Mouse (Mus musculus): ENCODE measurements around the gene Cracr2b.

The Cracr2b gene

GRCm38 (mm10) chr7:141469901-141470636 is 9.2 kb downstream of the Cracr2b start:
- DNase-seq (ENCODE audit: low spot score in 2 of 2), result no peak

GRCm38 (mm10) chr7:141470637-141470944 is 9.7 kb downstream of the Cracr2b start:
- no peak for DNase-seq (ENCODE audit: low spot score in 2 of 2)

GRCm38 (mm10) chr7:141471236-141471635 is 10.3 kb downstream of the Cracr2b start:
- no peak for DNase-seq (ENCODE audit: low spot score in 2 of 2)

GRCm38 (mm10) chr7:141472226-141472625 is 11.3 kb downstream of the Cracr2b start:
- DNase-seq (ENCODE audit: low spot score in 2 of 2), result no peak

DNA sequence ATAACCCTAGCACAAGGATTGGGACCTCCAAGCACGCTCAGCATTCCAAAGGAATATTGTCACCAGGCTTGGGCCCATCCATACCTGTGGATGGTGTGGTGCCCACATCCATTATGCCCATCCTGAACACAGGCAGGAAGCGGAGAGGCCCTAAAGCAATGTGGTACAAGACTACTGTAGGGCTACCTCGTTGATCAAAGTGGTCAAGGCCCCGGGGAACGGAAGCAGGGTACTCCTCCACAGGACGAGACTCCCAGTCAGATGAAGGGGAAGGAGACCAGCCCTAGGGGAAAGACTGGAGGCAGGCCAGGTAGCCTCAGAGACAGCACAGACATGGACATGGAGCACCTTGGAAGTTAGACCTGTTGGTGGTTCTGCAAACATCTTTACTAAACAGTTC is 11.9 kb downstream of the Cracr2b start:
- DNase-seq (ENCODE audit: low spot score in 2 of 2), result no peak

DNA sequence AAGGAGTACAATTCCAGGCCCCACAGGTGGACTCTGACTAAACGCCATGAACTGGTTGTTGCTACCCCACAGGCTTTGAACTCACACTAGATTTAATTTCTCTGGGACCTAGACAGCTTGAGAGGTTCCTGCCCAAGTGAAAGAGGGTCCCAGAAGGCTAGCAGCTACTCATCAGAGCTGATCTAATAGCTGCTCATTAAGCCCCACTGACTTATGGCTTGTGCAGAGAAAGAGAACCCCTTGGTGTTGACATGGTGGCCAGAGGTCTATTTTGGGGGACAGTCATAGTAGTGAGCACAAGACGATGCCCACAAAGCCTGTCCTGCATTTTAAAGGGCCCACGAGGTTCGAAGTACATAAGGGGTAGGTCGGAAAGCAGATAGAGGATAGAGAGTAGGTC is 13.3 kb downstream of the Cracr2b start:
- DNase-seq (ENCODE audit: low spot score in 2 of 2), result no peak

DNA sequence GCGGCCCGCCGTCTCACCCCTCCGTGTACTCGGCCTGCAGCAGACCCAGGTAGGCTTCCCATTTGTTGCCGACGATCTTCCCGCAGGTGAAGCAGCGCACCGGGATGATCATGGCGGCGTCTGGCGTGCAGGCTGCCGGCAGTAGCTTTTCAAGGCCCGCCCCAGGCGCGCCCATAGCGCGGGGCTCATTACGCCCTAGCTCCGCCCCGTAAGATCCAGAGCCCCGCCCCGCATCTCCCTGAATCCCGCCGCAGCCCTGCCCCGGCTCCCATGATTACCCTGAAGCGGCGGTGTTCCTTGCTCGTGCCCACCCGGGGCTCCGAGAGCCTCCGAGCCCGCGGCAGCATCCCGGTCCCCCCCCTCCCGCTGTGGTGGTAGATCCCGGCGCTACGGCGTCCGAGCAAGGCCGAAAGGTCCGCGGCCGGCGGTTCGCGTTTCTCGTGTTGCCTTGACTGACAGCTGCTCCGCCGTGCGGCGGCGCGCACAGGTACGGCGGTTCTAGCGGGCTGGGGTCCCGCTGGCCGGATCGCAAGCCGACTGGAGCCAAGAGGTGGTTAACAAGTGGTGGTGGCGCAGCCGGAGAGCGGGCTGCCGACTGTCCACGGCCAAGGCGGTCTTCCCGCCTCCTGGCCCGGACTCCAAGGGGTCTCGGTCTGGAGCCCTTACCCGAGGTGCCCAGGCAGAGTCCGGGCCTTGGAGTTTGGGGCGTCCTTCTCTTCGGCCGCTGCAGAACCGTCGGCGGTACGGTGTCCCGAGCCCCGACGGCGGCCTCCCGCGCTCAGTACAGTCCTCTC is 14.3 kb downstream of the Cracr2b start, which contains the start of the genes Polr2l and Tspan4:
Gene Polr2l, minus strand, starts transcription at position 122 of the 794 bp plus-strand sequence.
Gene Tspan4, plus strand, starts transcription at position 230 of the 794 bp plus-strand sequence.
- peak; percentile 72 to 78 for DNase-seq (ENCODE audit: low spot score in 2 of 2)

- no peak for DNase-seq (ENCODE audit: low spot score in 2 of 2)
These were observed 14.9 kb downstream of the Cracr2b start for GRCm38 (mm10) chr7:141475805-141476158.

DNA sequence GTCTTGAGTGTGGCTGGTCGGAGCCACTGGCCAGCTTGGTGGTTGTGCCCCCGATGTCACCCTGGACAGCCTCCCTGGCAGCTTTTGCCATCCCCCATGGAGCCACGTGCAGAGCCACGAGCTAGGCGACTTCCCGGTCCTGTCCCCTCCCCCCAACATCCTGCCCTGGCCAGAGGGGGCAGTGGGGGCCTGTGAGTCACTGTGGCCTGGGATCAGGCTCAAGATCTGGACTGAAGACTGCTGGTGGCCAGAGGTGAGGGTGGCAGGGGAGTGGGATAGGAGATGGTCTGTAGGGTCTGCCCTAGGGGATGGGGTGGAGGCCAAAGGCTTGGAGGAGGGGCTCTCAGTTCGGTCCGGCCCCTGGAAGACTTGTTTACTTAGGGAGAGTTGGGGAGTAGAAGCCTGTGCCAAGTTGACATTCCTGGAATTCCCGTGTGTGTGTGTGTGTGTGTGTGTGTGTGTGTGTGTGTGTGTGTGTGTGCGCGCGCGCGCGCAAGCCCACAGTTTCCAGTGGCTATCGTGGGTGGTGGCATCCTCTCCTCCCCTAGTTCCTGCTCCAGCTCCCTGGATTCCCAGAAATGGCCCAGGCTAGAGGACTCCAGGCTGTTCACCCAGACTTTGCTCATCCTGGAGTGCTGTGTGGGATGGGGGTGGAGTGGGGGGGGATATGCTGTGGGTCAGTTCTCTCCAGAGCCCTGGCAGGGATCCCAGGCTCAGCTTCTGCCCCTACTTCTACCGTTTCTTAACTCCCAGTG is 15.5 kb downstream of the Cracr2b start:
- DNase-seq (ENCODE audit: low spot score in 2 of 2), result no peak

DNA sequence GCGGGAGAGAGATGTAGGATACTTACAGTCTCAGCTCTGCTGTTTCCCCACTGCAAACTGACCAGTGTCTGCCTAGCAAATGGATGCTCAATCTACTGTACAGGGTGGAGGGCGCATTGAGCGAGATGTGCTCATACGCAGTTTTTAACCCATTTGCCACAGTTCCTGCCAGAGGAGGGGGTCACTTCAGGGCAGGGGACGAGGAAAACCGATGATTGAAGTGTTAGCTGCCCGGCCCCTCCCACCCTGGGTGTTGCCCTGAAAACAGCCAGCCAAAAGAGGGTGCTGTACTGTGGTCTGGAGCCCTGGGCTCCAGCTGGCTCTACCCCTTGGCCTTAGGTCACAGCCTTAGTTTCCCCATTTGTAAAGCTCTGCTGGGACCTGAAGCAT is 16.1 kb downstream of the Cracr2b start:
- DNase-seq (ENCODE audit: low spot score in 2 of 2), result no peak

GRCm38 (mm10) chr7:141477578-141478269 is 16.8 kb downstream of the Cracr2b start:
- DNase-seq (ENCODE audit: low spot score in 2 of 2), result no peak

GRCm38 (mm10) chr7:141478270-141478748 is 17.4 kb downstream of the Cracr2b start:
- DNase-seq (ENCODE audit: low spot score in 2 of 2), result no peak

GRCm38 (mm10) chr7:141480842-141481497 is 20.1 kb downstream of the Cracr2b start:
- DNase-seq (ENCODE audit: low spot score in 2 of 2), result peak in 1 of 2 experiments; percentile 57

GRCm38 (mm10) chr7:141481498-141482401 is 20.9 kb downstream of the Cracr2b start:
- no peak for DNase-seq (ENCODE audit: low spot score in 2 of 2)

GRCm38 (mm10) chr7:141482531-141483024 is 21.7 kb downstream of the Cracr2b start:
- DNase-seq (ENCODE audit: low spot score in 2 of 2), result no peak

DNA sequence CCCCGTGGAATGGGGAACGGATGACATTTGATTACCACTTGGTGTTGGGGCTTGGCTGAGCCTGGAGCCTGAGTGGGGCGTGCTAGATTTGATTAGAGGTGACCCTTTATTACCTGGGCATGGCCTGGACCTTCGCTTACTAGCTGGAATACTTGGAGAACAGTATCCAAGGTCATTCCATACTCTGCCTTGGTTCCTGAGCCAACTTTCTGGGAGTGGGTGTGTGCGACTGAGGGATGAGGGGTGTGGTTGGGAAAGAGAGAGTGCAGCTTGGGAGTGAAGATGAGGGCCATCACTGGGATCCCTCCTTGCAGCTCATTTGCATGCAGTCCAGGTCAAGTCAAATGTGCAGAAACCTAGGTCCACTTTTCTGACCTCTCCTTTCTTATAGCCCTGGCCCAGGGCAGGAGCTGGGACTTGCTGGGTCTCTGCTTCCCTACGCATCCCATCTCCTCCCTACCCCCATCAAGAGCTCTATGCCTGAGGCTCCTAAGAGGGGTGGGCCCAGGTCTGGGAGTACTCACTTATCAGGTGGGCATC is 22.3 kb downstream of the Cracr2b start:
- no peak for DNase-seq (ENCODE audit: low spot score in 2 of 2)

DNA sequence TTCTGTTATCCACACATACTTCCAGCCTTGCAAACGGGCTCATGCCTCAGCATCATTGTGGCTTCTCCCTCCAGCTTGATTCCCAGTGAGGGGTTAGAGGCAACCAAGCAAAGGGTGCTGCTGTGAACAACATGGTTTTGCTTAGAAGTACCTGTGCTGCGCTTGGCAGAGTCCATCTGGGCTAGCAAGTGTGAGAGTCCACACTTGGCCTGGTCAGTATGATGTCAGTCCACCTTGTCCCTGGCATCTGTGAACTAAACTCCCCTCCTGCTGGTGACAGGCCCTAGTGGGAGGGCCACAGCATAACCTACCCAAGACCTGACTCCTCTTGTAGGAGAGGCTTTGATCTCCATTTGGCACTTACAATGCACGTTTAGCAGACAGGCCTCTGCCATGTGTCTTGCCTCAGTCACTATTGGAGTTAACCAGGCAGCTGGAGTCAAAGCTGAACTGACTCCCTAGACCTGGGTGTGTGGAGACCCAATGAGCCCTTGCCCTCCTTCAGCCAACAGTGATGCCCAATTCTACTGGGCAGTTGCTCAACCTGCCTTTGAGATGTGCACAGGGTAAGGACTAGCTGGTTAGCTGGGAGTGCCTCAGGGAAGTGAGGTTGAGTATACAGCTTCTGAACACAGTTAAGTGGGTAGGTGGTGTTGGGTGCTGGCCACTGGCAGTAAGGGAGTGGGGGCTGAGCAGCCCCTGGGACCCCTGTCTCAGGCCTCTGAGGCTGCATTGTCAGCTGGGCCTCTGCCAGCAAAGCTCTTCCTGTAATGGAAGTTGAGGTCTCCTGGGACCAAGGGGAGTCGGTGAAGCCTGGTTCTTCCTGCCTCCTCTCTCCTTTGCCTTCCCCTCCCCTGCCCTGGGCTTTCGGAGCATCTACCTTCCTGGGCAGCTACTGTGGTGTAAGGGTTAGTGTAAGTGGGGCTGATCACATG is 23.6 kb downstream of the Cracr2b start:
- DNase-seq (ENCODE audit: low spot score in 2 of 2), result no peak

GRCm38 (mm10) chr7:141485186-141485585 is 24.3 kb downstream of the Cracr2b start:
- no peak for DNase-seq (ENCODE audit: low spot score in 2 of 2)

Data from frontal cortex, postnatal 14 days (tissue).